Mouse (Mus musculus): ENCODE measurements at regions not wholly inside any gene's neighbourhood (a gene's known extent, or its start where the extent isn't known, plus 50 kb on each side); places are given as distances from the start of the nearest gene placed in this dataset.

- no peak for TF ChIP-seq CTCF (IDR thresholded peaks at IDR 0.05)
- TF ChIP-seq EP300 (IDR thresholded peaks at IDR 0.05), result no peak
Observed at GRCm38 (mm10) chr3:62187807-62188509, 150.2 kb upstream of the Arhgef26 start.
